Mouse (Mus musculus) MEL (cell line): ENCODE results near the gene Olfr847. TPM values are rescaled to one million over a fixed set of nuclear protein-coding genes. Genes with fewer than 3 reads are reported as not detected.

Experiments used
- DNase-seq: peaks from one replicate; pipeline ENCODE4 v3.0.0; 2011; ENCODE audit warnings: low read depth, low spot score
- H3K27ac ChIP-seq: 2 replicates; pipeline ENCODE4 v1.5.1; 2012; ENCODE audit warnings: low read depth, mild to moderate bottlenecking, control low read depth, low read length, moderate library complexity; ENCODE audit not compliant: control insufficient read depth
- H3K27me3 ChIP-seq, 2 experiments: fragments of 150-350 bp in 1 of 2; sonication (generic) in 1 of 2; 2 replicates each; pipeline ENCODE4 v1.6.1; 2012; ENCODE audit warnings: low read length in 2 of 2, mild to moderate bottlenecking in 2 of 2, improper control_type of control experiment in 1 of 2, moderate library complexity in 1 of 2; ENCODE audit not compliant: insufficient read depth in 2 of 2, control insufficient read depth in 1 of 2
- H3K36me3 ChIP-seq, 2 experiments: 2 replicates each; pipeline ENCODE4 v1.6.1; 2012 to 2014; ENCODE audit warnings: low read length in 2 of 2, improper control_type of control experiment in 1 of 2, inconsistent platforms in 1 of 2, mild to moderate bottlenecking in 1 of 2; ENCODE audit not compliant: insufficient read depth in 2 of 2, control insufficient read depth in 1 of 2
- H3K4me1 ChIP-seq, 2 experiments: fragments of 150-350 bp in 1 of 2; sonication (generic) in 1 of 2; 2 replicates each; pipeline ENCODE4 v1.6.1; 2012; ENCODE audit warnings: low read length in 2 of 2, improper control_type of control experiment in 1 of 2, mild to moderate bottlenecking in 1 of 2; ENCODE audit not compliant: insufficient read depth in 2 of 2, control insufficient read depth in 1 of 2
- H3K4me3 ChIP-seq, 2 experiments: fragments of 150-350 bp in 1 of 2; sonication (generic) in 1 of 2; 2 replicates each; pipeline ENCODE4 v1.5.1; 2012; ENCODE audit warnings: low read depth in 2 of 2, low read length in 2 of 2, mild to moderate bottlenecking in 2 of 2, moderate library complexity in 2 of 2, control low read depth in 1 of 2, improper control_type of control experiment in 1 of 2; ENCODE audit not compliant: control insufficient read depth in 1 of 2, insufficient read depth in 1 of 2
- H3K79me2 ChIP-seq: 2 replicates; pipeline ENCODE4 v1.6.1; 2012; ENCODE audit warnings: mild to moderate bottlenecking, low read length, moderate library complexity; ENCODE audit not compliant: control insufficient read depth, poor library complexity, insufficient read depth
- H3K9ac ChIP-seq: 2 replicates; pipeline ENCODE4 v1.6.1; 2012; ENCODE audit warnings: low read depth, mild to moderate bottlenecking, control low read depth, low read length, moderate library complexity; ENCODE audit not compliant: control insufficient read depth, poor library complexity, severe bottlenecking
- H3K9me3 ChIP-seq: fragments of 150-350 bp; sonication (generic); replicated peaks from 2 replicates; pipeline ENCODE4 v1.6.1; 2012; ENCODE audit warnings: mild to moderate bottlenecking, low read length, improper control_type of control experiment, moderate library complexity; ENCODE audit not compliant: insufficient read depth
- EP300 ChIP-seq, 2 experiments: IDR thresholded peaks; 2 replicates each; pipeline ENCODE4 v1.6.1; 2011; ENCODE audit warnings: improper control_type of control experiment in 2 of 2, low read length in 2 of 2, low read depth in 1 of 2, mild to moderate bottlenecking in 1 of 2
- MEF2A ChIP-seq: IDR thresholded peaks from 2 replicates; pipeline ENCODE4 v1.6.1; 2014; ENCODE audit warnings: low read depth, mild to moderate bottlenecking, inconsistent platforms, low read length, improper control_type of control experiment; ENCODE audit not compliant: poor library complexity, insufficient replicate concordance, severe bottlenecking; ENCODE audit errors: extremely low read depth
- POLR2A ChIP-seq, 2 experiments: IDR thresholded peaks; 2 replicates each; pipeline ENCODE4 v1.6.1; 2011 to 2012; ENCODE audit warnings: low read length in 2 of 2, mild to moderate bottlenecking in 2 of 2, control low read depth in 1 of 2, improper control_type of control experiment in 1 of 2, low read depth in 1 of 2, moderate library complexity in 1 of 2; ENCODE audit not compliant: control insufficient read depth in 1 of 2, insufficient read depth in 1 of 2, poor library complexity in 1 of 2
- UBTF ChIP-seq: IDR thresholded peaks from 2 replicates; pipeline ENCODE4 v1.6.1; 2012; ENCODE audit warnings: low read depth, mild to moderate bottlenecking, inconsistent platforms, low read length, improper control_type of control experiment, moderate library complexity, borderline replicate concordance; ENCODE audit not compliant: insufficient read depth
- ZKSCAN1 ChIP-seq: IDR thresholded peaks from 2 replicates; pipeline ENCODE4 v1.6.1; 2012; ENCODE audit warnings: low read depth, mild to moderate bottlenecking, inconsistent platforms, low read length, improper control_type of control experiment, moderate library complexity
- polyA plus RNA-seq, 2 experiments: library from polyadenylated mRNA; stranded (reverse) in 1 of 2; unstranded in 1 of 2; fragments of >175 nt in 1 of 2; fragments of >200 nt in 1 of 2; gene quantifications; 2 replicates each; pipeline versions ENCODE4 v1.2.1 to v1.2.4; 2012; ENCODE audit warnings: low replicate concordance in 2 of 2, low read depth in 1 of 2; ENCODE audit not compliant: insufficient read length in 2 of 2, insufficient read depth in 1 of 2, missing spikeins in 1 of 2
- total RNA-seq: library from RNA; depleted of rRNA; stranded (reverse); fragments of 300-350 nt; gene quantifications from 2 replicates; pipeline ENCODE4 v1.2.3, GENCODE M21; 2012; rRNA removed

Gene Olfr847
- total and polyA plus RNA-seq, 3 experiments = not detected

GRCm38 (mm10) chr9:19336157-19336556 is 42.3 kb downstream of the Olfr847 start, which contains the start of gene Olfr845:
Olfr845 (plus strand) TSS chr9:19336457.
- H3K4me1 ChIP-seq = no peaks in the 10 kb centered on the region
- no peak within 1 kb of the TSS for H3K27ac ChIP-seq
- H3K9ac ChIP-seq = no peak within 1 kb of the TSS
- H3K9me3 ChIP-seq = no peaks in the 10 kb centered on the region
- H3K4me3 ChIP-seq = no peak within 1 kb of the TSS
- no peak for DNase-seq
- H3K79me2 ChIP-seq = no peaks in the 10 kb centered on the region
- H3K27me3 ChIP-seq = no peaks in the 10 kb centered on the region
- no peaks in the 10 kb centered on the region for H3K36me3 ChIP-seq
- TF ChIP-seq POLR2A (IDR thresholded peaks at IDR 0.05; ENCODE audit: control insufficient read depth in 1 of 2, insufficient read depth in 1 of 2, low read depth in 1 of 2, low read length in 2 of 2, poor library complexity in 1 of 2) = no peak
- no peak for TF ChIP-seq ZKSCAN1
- TF ChIP-seq MEF2A = no peak
- no peak for TF ChIP-seq UBTF
- TF ChIP-seq EP300 (IDR thresholded peaks at IDR 0.05; ENCODE audit: low read depth in 1 of 2, low read length in 2 of 2) = 0 out of 4 replicates have a peak, but pooled peaks of 1 of the 2 experiments have one; percentile 13

Other genes starting within 250 kb of the Olfr847 start
- not detected in 2 replicates for gene Olfr837, start 242.4 kb downstream of the Olfr847 start, total RNA-seq
- gene Olfr837, start 242.4 kb downstream of the Olfr847 start, polyA plus RNA-seq = not detected
- not detected in 2 replicates for gene Olfr839-ps1, start 201.4 kb downstream of the Olfr847 start, total RNA-seq
- gene Olfr839-ps1, start 201.4 kb downstream of the Olfr847 start, polyA plus RNA-seq = not detected
- not detected in 2 replicates for gene Olfr843, start 126.7 kb downstream of the Olfr847 start, total RNA-seq
- gene Olfr843, start 126.7 kb downstream of the Olfr847 start, polyA plus RNA-seq = not detected
- gene Olfr844, start 62.3 kb downstream of the Olfr847 start, total RNA-seq = not detected in 2 replicates
- not detected for gene Olfr844, start 62.3 kb downstream of the Olfr847 start, polyA plus RNA-seq
- not detected in 2 replicates for gene Olfr845, start 42.2 kb downstream of the Olfr847 start, total RNA-seq
- gene Olfr845, start 42.2 kb downstream of the Olfr847 start, polyA plus RNA-seq = not detected
- gene Olfr846, start 14.7 kb downstream of the Olfr847 start, total RNA-seq = not detected in 2 replicates
- not detected for gene Olfr846, start 14.7 kb downstream of the Olfr847 start, polyA plus RNA-seq
- gene Olfr849, start 61.6 kb upstream of the Olfr847 start, total RNA-seq = not detected in 2 replicates
- gene Olfr849, start 61.6 kb upstream of the Olfr847 start, polyA plus RNA-seq = not detected
- not detected in 2 replicates for gene Olfr850, start 99.6 kb upstream of the Olfr847 start, total RNA-seq
- gene Olfr850, start 99.6 kb upstream of the Olfr847 start, polyA plus RNA-seq = not detected
- gene Olfr851, start 114.6 kb upstream of the Olfr847 start, total RNA-seq = not detected in 2 replicates
- not detected for gene Olfr851, start 114.6 kb upstream of the Olfr847 start, polyA plus RNA-seq
- gene Olfr853, start 162.4 kb upstream of the Olfr847 start, total RNA-seq = not detected in 2 replicates
- not detected for gene Olfr853, start 162.4 kb upstream of the Olfr847 start, polyA plus RNA-seq
- gene Olfr854, start 188.7 kb upstream of the Olfr847 start, total RNA-seq = not detected in 2 replicates
- not detected for gene Olfr854, start 188.7 kb upstream of the Olfr847 start, polyA plus RNA-seq
- not detected in 2 replicates for gene Olfr855, start 203.9 kb upstream of the Olfr847 start, total RNA-seq
- gene Olfr855, start 203.9 kb upstream of the Olfr847 start, polyA plus RNA-seq = not detected
- gene Zfp317, start 243.4 kb upstream of the Olfr847 start, total RNA-seq = 60.7 and 67.9 TPM in 2 replicates
- 10 to 100 TPM in 1 of 2 experiments, not detected in 1; 41.2 TPM for gene Zfp317, start 243.4 kb upstream of the Olfr847 start, polyA plus RNA-seq